Mouse (Mus musculus) kidney, postnatal 36 days (tissue): ENCODE data around the gene Lmna.

Experiments
- DNase-seq, 2 experiments: peaks; one replicate each; pipeline ENCODE4 v3.0.0; 2021 to 2022; ENCODE audit warnings: mixed read lengths in 2 of 2

The Lmna gene

DNA sequence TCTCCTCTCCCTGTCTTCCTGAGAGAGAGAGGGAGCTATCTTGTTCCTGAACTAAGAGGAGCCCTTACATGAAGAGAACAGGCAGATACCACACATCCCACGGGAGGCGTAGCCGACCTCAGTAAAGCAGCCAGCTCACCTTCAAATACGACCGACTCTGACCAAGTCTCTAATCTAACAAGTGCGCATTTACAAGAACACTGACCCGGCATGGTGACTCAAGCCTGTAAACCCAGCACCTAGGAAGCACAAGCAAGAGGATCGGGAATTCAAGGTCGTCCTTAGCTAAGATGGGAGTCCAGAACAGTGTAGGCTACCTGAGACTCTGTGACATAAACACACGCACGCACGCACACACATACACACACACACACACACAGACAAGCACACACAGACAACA, 67.3 kb downstream of the Lmna start:
- no peak for DNase-seq

DNA sequence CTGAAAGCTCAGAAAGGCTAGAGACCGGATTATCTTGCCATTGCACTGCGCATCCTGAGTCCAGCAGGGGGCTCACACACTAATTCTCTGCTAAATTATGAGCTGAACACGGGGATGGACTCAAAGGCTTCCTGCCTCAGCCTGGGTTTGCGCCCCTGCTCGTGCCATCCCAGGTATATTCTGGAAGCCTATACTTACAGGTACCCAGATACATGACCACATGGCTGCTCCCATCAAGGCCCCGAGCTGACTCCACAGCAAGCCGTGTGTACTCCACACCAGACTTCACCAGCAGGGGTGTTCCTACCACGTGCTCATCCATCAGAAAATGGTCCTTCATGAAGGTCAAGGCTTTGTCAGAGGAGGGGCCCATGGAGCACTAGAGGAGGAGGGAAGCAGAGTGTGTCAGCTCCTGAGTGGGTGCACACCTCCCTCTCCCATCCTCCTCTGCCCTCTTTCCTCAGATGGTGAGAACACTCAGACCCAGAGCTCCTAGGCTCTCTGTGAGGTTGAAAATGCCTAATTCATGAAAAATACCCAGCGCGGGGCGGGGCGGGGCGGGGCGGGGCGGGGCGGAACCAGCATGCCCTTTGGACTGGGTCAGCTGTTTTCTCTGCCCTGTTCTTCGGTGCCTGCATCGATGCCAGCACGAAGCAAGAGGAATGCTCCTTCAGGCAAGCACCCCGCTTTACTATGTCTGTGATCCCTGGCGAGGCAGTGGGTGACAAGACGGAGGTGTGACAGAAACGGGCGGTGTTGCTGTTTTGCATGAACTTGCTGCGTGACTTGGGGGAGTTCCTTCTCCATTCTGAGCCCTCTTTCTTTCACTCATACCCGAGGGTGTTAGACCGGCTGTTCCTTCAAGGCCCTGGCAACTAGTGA, 69.0 kb downstream of the Lmna start:
- peak; percentile 69 to 72 for DNase-seq

DNA sequence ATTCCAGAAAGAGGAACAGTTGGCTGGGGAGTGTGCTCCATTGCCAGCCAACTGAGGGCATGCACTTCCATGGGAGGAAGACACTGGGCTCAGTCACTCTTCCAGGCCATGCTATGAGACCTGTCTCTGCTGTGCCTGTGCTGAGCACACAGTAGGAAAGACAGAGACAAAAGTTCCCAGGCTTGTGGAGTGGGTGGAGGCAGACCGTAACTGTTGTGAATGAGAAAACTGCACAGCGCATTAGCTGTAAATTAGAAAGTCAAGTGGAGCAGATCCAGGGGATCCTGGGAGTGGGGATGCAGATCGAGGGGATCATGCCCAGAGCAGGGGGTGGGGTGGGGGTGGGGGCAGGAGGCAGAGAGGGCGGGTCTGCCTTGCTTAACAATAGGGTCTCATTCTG, 70.2 kb downstream of the Lmna start:
- DNase-seq: no peak

DNA sequence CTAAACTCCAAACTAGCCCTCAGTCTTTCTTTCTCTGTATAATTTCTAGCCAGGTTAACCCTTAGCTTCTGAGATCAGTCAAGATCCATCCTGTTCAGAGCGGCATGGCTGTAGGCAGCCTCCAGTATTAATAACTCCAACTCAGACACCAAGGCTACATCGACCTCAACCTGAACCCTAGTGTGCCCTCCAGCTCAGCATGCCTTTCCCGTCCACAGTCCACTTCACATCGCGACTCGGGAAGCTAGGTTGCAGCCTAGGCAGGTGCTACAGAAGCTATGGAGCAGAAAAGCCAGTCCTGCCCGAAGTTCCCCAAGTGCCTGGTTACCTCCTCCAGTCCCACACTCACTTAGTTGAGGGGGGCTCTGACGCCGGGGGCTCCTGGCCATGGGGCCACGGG, 72.3 kb downstream of the Lmna start:
- DNase-seq: peak; percentile 63 to 69

DNA sequence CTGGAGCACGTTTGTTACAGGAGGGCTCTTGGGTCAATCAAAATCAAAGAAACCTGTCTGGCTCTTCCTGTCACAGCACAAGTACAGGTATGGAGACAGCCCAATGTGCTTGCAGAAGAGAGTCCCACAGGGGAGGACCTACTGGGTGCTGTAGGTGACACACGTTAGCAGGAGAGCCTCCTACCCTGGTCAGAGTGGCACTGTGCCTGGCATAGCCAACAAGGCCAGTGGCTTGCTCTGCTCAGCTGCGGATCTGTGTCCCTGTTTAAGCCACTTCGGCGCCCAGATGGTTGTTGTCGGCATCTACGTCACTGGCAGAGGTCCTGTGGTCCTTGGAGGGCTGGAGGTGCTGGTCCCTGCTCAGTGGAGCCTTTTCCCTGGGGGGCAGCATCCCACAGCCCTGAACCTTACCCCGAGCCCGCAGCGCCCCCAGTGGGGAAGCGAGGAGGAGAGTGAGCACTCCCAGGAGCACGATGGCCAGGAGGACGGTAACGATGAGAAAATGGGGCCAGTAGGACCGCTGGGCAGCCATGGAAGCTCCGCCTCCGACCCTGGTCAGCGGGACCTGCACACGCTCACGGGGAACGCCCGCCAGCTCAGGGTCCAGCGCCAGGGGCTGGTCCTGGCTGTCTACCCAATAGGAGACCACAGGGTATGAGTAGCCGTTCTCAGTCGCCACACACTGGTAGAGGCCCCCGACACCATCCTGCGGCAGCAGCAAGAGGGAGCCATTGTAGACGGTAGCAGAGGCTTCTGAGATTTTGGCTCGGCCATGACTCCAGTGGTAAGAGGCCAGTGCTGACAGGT, 73.2 kb downstream of the Lmna start:
- DNase-seq: peak in 1 of 2 experiments; percentile 75

DNA sequence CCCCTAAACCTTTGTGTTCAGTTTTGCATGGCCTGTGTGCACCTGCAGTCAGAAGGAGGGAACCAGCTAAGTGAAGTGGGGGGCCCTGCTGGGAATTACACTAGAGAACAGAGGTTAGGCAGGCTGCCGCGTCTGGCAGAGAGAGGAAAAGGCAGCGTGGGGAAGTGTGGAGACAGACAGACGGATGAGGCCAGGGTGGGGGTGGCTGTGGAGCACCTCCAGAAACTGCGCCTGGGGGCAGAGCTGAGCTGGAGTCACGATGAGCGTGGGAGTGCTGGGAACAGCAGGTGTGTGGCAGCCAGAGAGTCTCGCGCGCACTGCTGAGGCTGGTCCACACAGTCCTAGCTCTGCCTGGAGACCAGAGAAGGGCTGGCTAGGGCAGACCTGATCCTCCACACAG, 74.2 kb downstream of the Lmna start:
- no peak for DNase-seq
